Mouse (Mus musculus): Measurements from ENCODE around the gene Mrpl35. TPM values are rescaled to one million over a fixed set of nuclear protein-coding genes. Genes with fewer than 3 reads are reported as not detected.

Mrpl35 gene
- 31.0 TPM for polyA plus RNA-seq (2014; fragmentation: Illumina TruSeq; extraction: RNeasy Lipid Tissue Mini Kit (QIAGEN cat#74804))

DNA sequence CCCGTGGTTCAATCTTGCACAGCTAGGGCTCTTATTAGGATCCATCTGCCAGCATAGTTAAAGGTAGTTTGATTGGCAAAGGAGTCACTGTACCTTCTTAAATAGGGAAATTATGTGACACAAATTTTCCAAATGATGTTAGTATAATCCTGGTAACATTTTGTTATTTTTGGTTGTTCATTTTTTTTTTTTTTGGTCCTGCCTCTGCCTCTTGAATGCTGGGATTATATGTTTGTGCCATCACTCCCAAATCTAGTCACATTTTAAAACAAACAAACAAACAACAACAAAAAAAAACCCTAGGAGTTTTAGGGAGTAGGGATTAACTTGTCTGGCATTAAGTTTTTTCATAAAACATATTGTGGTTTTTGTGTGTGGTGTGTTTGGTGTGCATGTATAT, at the start of gene Mrpl35:
Gene Mrpl35 (minus strand): TSS at position 101 of the 400 bp plus-strand sequence.

DNA sequence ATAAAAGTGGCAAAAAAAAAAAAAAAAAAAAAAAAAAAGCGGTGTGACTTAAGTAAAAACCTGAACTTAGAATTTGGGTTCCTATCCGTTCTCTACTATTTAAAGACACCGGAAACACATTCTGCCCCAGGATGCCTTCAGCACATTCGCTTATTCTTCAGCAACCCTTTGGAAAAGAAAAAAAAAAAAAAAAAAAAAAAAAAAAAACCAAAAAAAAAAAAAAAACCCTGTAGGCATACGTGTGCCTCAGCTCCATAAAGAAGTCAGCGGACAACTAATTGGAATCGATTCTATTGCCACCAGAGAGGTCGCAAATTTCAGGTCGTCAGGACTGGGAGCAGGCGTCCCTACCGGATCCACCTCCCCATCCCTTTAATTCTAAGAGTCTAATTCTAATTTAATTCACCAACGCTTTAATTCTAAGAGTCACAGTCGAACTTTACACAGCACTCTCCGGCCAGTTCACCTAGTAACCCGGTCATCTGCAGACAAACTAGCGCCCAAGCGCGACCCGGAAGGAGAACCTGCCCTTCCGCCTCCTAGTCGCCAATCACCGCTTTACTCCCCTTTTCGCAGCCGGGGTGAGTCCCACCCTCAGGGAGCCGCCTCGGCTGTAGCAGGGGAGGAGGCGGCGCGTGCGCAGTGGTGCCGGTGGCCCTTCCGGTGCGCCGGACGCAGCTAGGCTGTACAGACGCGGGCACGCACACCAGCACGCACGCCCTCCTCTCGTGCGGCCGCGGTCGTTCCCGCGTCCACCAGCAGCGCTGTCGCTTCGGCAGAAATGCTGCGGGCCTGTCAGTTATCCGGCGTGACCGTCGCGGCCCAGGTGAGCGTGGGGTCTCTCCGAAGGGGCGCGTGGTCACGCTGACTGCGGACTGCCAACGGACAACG, 4.2 kb upstream of the Mrpl35 start, which contains the start of gene Immt:
Gene Immt (plus strand): TSS at position 642 of the 891 bp plus-strand sequence.

Other genes with a start within 250 kb of the Mrpl35 start
- gene Kdm3a, start 194.0 kb downstream of the Mrpl35 start, polyA plus RNA-seq (2014; fragmentation: Illumina TruSeq; extraction: RNeasy Lipid Tissue Mini Kit (QIAGEN cat#74804)): 94.6 TPM
- gene Reep1, start 119.4 kb downstream of the Mrpl35 start, polyA plus RNA-seq (2014; fragmentation: Illumina TruSeq; extraction: RNeasy Lipid Tissue Mini Kit (QIAGEN cat#74804)): 26.3 TPM
- gene Immt, start 4.4 kb upstream of the Mrpl35 start, polyA plus RNA-seq (2014; fragmentation: Illumina TruSeq; extraction: RNeasy Lipid Tissue Mini Kit (QIAGEN cat#74804)): 155 TPM
- 316 TPM for gene Ptcd3, start 81.8 kb upstream of the Mrpl35 start, polyA plus RNA-seq (2014; fragmentation: Illumina TruSeq; extraction: RNeasy Lipid Tissue Mini Kit (QIAGEN cat#74804))
- gene Polr1a, start 82.1 kb upstream of the Mrpl35 start, polyA plus RNA-seq (2014; fragmentation: Illumina TruSeq; extraction: RNeasy Lipid Tissue Mini Kit (QIAGEN cat#74804)): 38.6 TPM

Data from ovary, adult 10 weeks (tissue).